Mouse (Mus musculus) embryo, embryonic 10 days (tissue): ENCODE measurements at regions not wholly inside any gene's neighbourhood (a gene's known extent, or its start where the extent isn't known, plus 50 kb on each side); places are given as distances from the start of the nearest gene placed in this dataset.

Experiments used
- DNase-seq: peaks from one replicate; pipeline ENCODE4 v3.0.0-alpha.2; 2015; ENCODE audit warnings: low spot score

GRCm38 (mm10) chr6:76697146-76697891 is 199.7 kb upstream of the Gm9008 start:
- DNase-seq, result no peak

- no peak for DNase-seq
Measured at GRCm38 (mm10) chr6:76688831-76689230, 191.2 kb upstream of the Gm9008 start.

- DNase-seq, result no peak
Measured at GRCm38 (mm10) chr6:76639583-76639982, 142.0 kb upstream of the Gm9008 start.

- no peak for DNase-seq
Measured at GRCm38 (mm10) chr6:76628379-76628778, 130.8 kb upstream of the Gm9008 start.

GRCm38 (mm10) chr6:76621499-76621898 is 123.9 kb upstream of the Gm9008 start:
- DNase-seq, result no peak

- peak; percentile 39 for DNase-seq
Measured at GRCm38 (mm10) chr6:76620754-76621204, 123.2 kb upstream of the Gm9008 start.
